Mouse (Mus musculus): ENCODE measurements around the gene Mrpl52. TPM values are rescaled to one million over a fixed set of nuclear protein-coding genes. Genes with fewer than 3 reads are reported as not detected.

Mrpl52 gene
- total RNA-seq, 2 experiments from 2014 or later, result 109 to 138 TPM

- peak; percentile 54 to 61 for DNase-seq (ENCODE audit: low spot score in 2 of 2)
Observed at GRCm38 (mm10) chr14:54464293-54465005, 37.7 kb downstream of the Mrpl52 start.

- no peak for DNase-seq (ENCODE audit: low spot score in 2 of 2)
Observed at GRCm38 (mm10) chr14:54471467-54471866, 44.8 kb downstream of the Mrpl52 start.

GRCm38 (mm10) chr14:54472671-54473070 lies 46.0 kb downstream of the Mrpl52 start:
- no peak for DNase-seq (ENCODE audit: low spot score in 2 of 2)

- DNase-seq (ENCODE audit: low spot score in 2 of 2), result no peak
Observed at GRCm38 (mm10) chr14:54474744-54475143, 48.0 kb downstream of the Mrpl52 start.

GRCm38 (mm10) chr14:54475941-54476844 lies 49.5 kb downstream of the Mrpl52 start, which contains the start of gene Rem2:
TSS of gene Rem2 (plus strand) at chr14:54476100.
- DNase-seq (ENCODE audit: low spot score in 2 of 2), result peak; percentile 47 to 64

GRCm38 (mm10) chr14:54477172-54477909 lies 50.6 kb downstream of the Mrpl52 start:
- no peak for DNase-seq (ENCODE audit: low spot score in 2 of 2)

Other genes starting within 250 kb of the Mrpl52 start
- 100 to 1,000 TPM; 127 TPM for gene Dad1, start 172.8 kb upstream of the Mrpl52 start, total RNA-seq (2021)
- 10 to 100 TPM; 45.1 to 49.8 TPM for gene Abhd4, start 172.7 kb upstream of the Mrpl52 start, total RNA-seq (2021)
- gene Olfr49, start 142.0 kb upstream of the Mrpl52 start, total RNA-seq (2021), result not detected
- 10 to 100 TPM; 69.3 to 70.0 TPM for gene Oxa1l, start 66.1 kb upstream of the Mrpl52 start, total RNA-seq (2021)
- 1 to 10 TPM; 2.5 to 2.7 TPM for gene Slc7a7, start 9.1 kb upstream of the Mrpl52 start, total RNA-seq (2021)
- 10 to 100 TPM; 39.1 to 41.0 TPM for gene Mmp14, start 4.7 kb downstream of the Mrpl52 start, total RNA-seq (2021)
- 10 to 100 TPM; 40.3 to 42.2 TPM for gene Lrp10, start 37.2 kb downstream of the Mrpl52 start, total RNA-seq (2021)
- 10 to 100 TPM; 26.9 to 31.5 TPM for gene Rem2, start 49.2 kb downstream of the Mrpl52 start, total RNA-seq (2021)
- gene Prmt5, start 90.6 kb downstream of the Mrpl52 start, total RNA-seq (2021), result 10 to 100 TPM; 82.2 to 91.8 TPM
- 1 to 10 TPM; 4.7 to 6.7 TPM for gene Haus4, start 127.7 kb downstream of the Mrpl52 start, total RNA-seq (2021)
- gene Ajuba, start 150.6 kb downstream of the Mrpl52 start, total RNA-seq (2021), result 1 to 10 TPM; 3.8 to 4.3 TPM
- 1 to 10 TPM; 5.1 to 5.5 TPM for gene 4931414P19Rik, start 179.1 kb downstream of the Mrpl52 start, total RNA-seq (2021)
- gene Psmb5, start 191.1 kb downstream of the Mrpl52 start, total RNA-seq (2021), result 100 to 1,000 TPM; 201 to 217 TPM
- under 1 TPM; 0.21 to 0.25 TPM for gene Psmb11, start 194.5 kb downstream of the Mrpl52 start, total RNA-seq (2021)
- not detected for gene Gm17606, start 214.0 kb downstream of the Mrpl52 start, total RNA-seq (2021)
- 10 to 100 TPM; 14.7 to 17.2 TPM for gene Cdh24, start 214.5 kb downstream of the Mrpl52 start, total RNA-seq (2021)

Measured in layer of hippocampus, postnatal 10 days (tissue).